ENCODE assay signal across 11 mouse cellular contexts in genomic region chr10:84451883-84452282, GRCm38 (mm10).
"Had no signal": no experiment of that assay in that cellular context is flagged by ENCODE, and none has a peak within 500 bp of the region (broad histone marks: within the 10 kb centered on the region; RNA-seq: fewer than 3 reads in every experiment).

No protein-coding gene starts in this region.

- H3K4me2 ChIP-seq: limb, embryonic 12.5 days; liver, embryonic 13.5 days; lung, embryonic 15.5 days; midbrain, embryonic 13.5 days had no signal

- ATAC-seq: hindbrain, embryonic 16.5 days; liver, postnatal 0 days; midbrain, embryonic 13.5 days had no signal

- H3K9ac ChIP-seq: limb, embryonic 12.5 days; liver, embryonic 13.5 days; liver, postnatal 0 days; lung, embryonic 15.5 days; midbrain, embryonic 13.5 days had no signal

- H3K9me3 ChIP-seq: limb, embryonic 12.5 days; liver, embryonic 13.5 days; lung, embryonic 15.5 days; midbrain, embryonic 13.5 days had no signal

- H3K27me3 ChIP-seq: limb, embryonic 12.5 days; liver, embryonic 13.5 days; lung, embryonic 15.5 days; midbrain, embryonic 13.5 days had no signal

- H3K36me3 ChIP-seq: limb, embryonic 12.5 days; liver, embryonic 13.5 days; lung, embryonic 15.5 days; midbrain, embryonic 13.5 days had no signal

- H3K27ac ChIP-seq: kidney, postnatal 0 days; layer of hippocampus, adult 2 months; limb, embryonic 12.5 days; liver, embryonic 13.5 days; lung, embryonic 15.5 days; midbrain, embryonic 13.5 days had no signal

- DNase-seq: liver; liver, embryonic 13.5 days; liver, postnatal 0 days; thymus, postnatal 4 days had no signal

- H3K4me1 ChIP-seq: liver, embryonic 13.5 days; lung, embryonic 15.5 days had no signal

- H3K4me3 ChIP-seq: layer of hippocampus, adult 2 months; limb, embryonic 12.5 days; liver, embryonic 13.5 days; lung, embryonic 15.5 days; midbrain, embryonic 13.5 days; myocyte had no signal
